Mouse (Mus musculus) ovary, adult 18-20 months (tissue): Measurements from ENCODE around the gene Gm4064.
"Not testable (repeated sequence)": the region's sequence is repeated elsewhere in the genome, so short reads cannot be mapped to it uniquely, and the experiment has no call there.

Experiments used
- DNase-seq: peaks from one replicate; pipeline ENCODE4 v3.0.0; 2022; ENCODE audit warnings: low spot score, mixed read lengths

The Gm4064 gene

DNA sequence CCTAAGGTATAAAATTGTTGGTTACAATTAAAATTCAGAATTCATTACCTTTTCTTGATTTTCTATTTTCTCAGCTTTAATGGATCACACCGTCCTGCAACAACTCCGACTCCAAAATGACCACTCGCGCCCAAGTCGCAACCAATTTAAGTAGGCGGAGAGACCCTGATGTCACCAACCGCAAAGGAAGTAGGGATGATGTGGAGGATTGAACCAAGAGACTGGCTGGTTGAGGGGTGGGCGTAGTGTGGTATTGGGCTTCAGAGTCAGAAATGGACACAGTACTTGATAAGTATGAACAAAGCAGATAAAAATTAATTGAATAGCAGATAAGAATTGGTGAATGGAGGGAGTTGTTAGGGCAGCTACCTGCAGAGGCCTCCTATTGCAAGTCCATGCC, at the start of gene Gm4064:
Gene Gm4064 (minus strand): TSS at position 101 of the 400 bp plus-strand sequence.
- DNase-seq = not testable (repeated sequence)

GRCm38 (mm10) chrY:2830380-2830779, 34.4 kb upstream of the Gm4064 start, which contains the start of the genes Rbmy and Gm10256:
Rbmy (plus strand) TSS chrY:2830680.
Gm10256 (plus strand) TSS chrY:2830699.
- DNase-seq = not testable (repeated sequence)
